Mouse (Mus musculus): ENCODE data around the gene Atg2b. TPM values are rescaled to one million over a fixed set of nuclear protein-coding genes. Genes with fewer than 3 reads are reported as not detected.

Gene Atg2b
- total RNA-seq, 2 experiments from 2014 or later, result 14.9 to 18.7 TPM

- peak; percentile 29 for DNase-seq
Measured at GRCm38 (mm10) chr12:105683933-105684901, 794 bp downstream of the Atg2b start, which contains the start of gene Gskip. Gene Gskip, plus strand, starts transcription at chr12:105684829.

- DNase-seq, result no peak
Measured at GRCm38 (mm10) chr12:105678762-105679161, 6.2 kb downstream of the Atg2b start.

- no peak for DNase-seq
Measured at GRCm38 (mm10) chr12:105678211-105678610, 6.8 kb downstream of the Atg2b start.

- no peak for DNase-seq
Measured at GRCm38 (mm10) chr12:105676274-105676673, 8.7 kb downstream of the Atg2b start.

- DNase-seq, result no peak
Measured at GRCm38 (mm10) chr12:105655850-105656249, 29.2 kb downstream of the Atg2b start.

GRCm38 (mm10) chr12:105642770-105643321, 42.2 kb downstream of the Atg2b start:
- DNase-seq, result no peak

GRCm38 (mm10) chr12:105637554-105637953, 47.5 kb downstream of the Atg2b start:
- DNase-seq, result no peak

GRCm38 (mm10) chr12:105636551-105636950, 48.5 kb downstream of the Atg2b start:
- no peak for DNase-seq

GRCm38 (mm10) chr12:105634374-105635067, 50.5 kb downstream of the Atg2b start:
- DNase-seq, result no peak

- DNase-seq, result no peak
Measured at GRCm38 (mm10) chr12:105625798-105626197, 59.2 kb downstream of the Atg2b start.

- no peak for DNase-seq
Measured at GRCm38 (mm10) chr12:105622981-105623539, 62.0 kb downstream of the Atg2b start.

- DNase-seq, result no peak
Measured at GRCm38 (mm10) chr12:105622048-105622447, 63.0 kb downstream of the Atg2b start.

GRCm38 (mm10) chr12:105613559-105613958, 71.5 kb downstream of the Atg2b start:
- DNase-seq, result no peak

- peak; percentile 65 for DNase-seq
Measured at GRCm38 (mm10) chr12:105611748-105612147, 73.3 kb downstream of the Atg2b start.

- no peak for DNase-seq
Measured at GRCm38 (mm10) chr12:105611045-105611444, 74.0 kb downstream of the Atg2b start.

GRCm38 (mm10) chr12:105606881-105607280, 78.1 kb downstream of the Atg2b start:
- no peak for DNase-seq

- DNase-seq, result no peak
Measured at GRCm38 (mm10) chr12:105605212-105605611, 79.8 kb downstream of the Atg2b start.

GRCm38 (mm10) chr12:105603904-105604303, 81.1 kb downstream of the Atg2b start:
- DNase-seq, result no peak

- DNase-seq, result no peak
Measured at GRCm38 (mm10) chr12:105602581-105603210, 82.3 kb downstream of the Atg2b start, which contains the start of gene Bdkrb1. Gene Bdkrb1, plus strand, starts transcription at chr12:105603085.

- DNase-seq, result peak; percentile 23
Measured at GRCm38 (mm10) chr12:105601586-105601985, 83.4 kb downstream of the Atg2b start.

GRCm38 (mm10) chr12:105599098-105599497, 85.9 kb downstream of the Atg2b start:
- no peak for DNase-seq

- no peak for DNase-seq
Measured at GRCm38 (mm10) chr12:105598503-105598902, 86.5 kb downstream of the Atg2b start.
